Mouse (Mus musculus) liver, embryonic 14.5 days (tissue): ENCODE results near the gene Paqr4.

Source experiments
- CTCF ChIP-seq: IDR thresholded peaks from 2 replicates; pipeline ENCODE4 v1.5.1; 2016; ENCODE audit warnings: antibody characterized with exemption, low read depth, control low read depth
- EP300 ChIP-seq: IDR thresholded peaks from 2 replicates; pipeline ENCODE4 v1.6.1; 2016; ENCODE audit warnings: antibody characterized with exemption, low read depth

DNA sequence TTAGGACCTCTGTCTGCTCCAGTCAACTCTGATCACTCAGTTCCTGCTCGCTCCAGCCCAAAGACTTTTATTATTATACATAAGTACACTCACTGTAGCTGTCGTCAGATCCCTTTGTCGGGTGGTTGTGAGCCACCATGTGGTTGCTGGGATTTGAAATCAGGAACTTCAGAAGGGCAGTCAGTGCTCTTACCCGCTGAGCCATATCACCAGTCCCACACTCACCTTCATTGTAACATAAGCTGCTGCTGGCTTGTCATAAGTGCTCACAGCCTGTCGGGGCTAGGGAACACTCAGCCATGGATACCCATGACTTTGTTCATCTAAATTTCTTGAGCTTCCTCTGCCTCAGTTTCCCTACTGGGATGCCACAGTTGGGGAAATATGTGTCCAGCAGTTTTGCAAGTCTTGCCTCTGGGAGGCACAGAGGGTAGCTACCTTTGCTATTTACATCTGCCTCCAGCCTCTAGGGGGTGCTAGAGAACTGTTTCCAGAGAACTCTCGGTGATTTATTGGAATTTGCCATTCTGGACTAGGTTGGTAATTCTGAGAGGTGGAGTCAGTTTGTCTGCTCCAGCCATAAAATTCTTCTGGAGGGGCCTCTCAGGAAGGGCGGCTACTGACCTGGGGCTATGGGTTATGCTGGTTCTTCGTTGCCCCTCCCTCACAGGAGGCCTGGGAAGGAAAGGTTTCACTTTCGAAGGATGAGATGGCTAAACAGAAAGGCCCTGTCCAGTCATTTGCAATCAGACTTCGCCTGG, 8.1 kb upstream of the Paqr4 start:
- TF ChIP-seq CTCF (peak; percentile 86), EP300 (no peak)
